Mouse (Mus musculus) intestine, embryonic 15.5 days (tissue): ENCODE data around the gene Gng7. TPM values are rescaled to one million over a fixed set of nuclear protein-coding genes. Genes with fewer than 3 reads are reported as not detected.

ENCODE experiments used
- ATAC-seq: fragments of 200-750 bp; cut with Nextera tagmentation; 2 replicates; pipeline ENCODE4 v1.8.0; 2017; ENCODE audit warnings: moderate TSS enrichment, moderate library complexity
- H3K27ac ChIP-seq: fragments of 300-500 bp; sonication (generic); 2 replicates; pipeline ENCODE4 v1.5.1; 2015; ENCODE audit warnings: mild to moderate bottlenecking, inconsistent platforms
- H3K27me3 ChIP-seq: fragments of 300-500 bp; sonication (generic); replicated peaks from 2 replicates; pipeline ENCODE4 v1.6.1; 2015; ENCODE audit warnings: inconsistent platforms
- H3K36me3 ChIP-seq: fragments of 300-500 bp; sonication (generic); 2 replicates; pipeline ENCODE4 v1.6.1; 2015; ENCODE audit warnings: inconsistent platforms
- H3K4me1 ChIP-seq: fragments of 300-500 bp; sonication (generic); replicated peaks from 2 replicates; pipeline ENCODE4 v1.6.1; 2015; ENCODE audit warnings: inconsistent platforms
- H3K4me2 ChIP-seq: fragments of 300-500 bp; sonication (generic); replicated peaks from 2 replicates; pipeline ENCODE4 v1.6.1; 2015; ENCODE audit warnings: mild to moderate bottlenecking, inconsistent platforms
- H3K4me3 ChIP-seq: fragments of 300-500 bp; sonication (generic); replicated peaks from 2 replicates; pipeline ENCODE4 v1.5.1; 2015; ENCODE audit warnings: inconsistent platforms
- H3K9ac ChIP-seq: fragments of 300-500 bp; sonication (generic); 2 replicates; pipeline ENCODE4 v1.6.1; 2015; ENCODE audit warnings: inconsistent platforms
- H3K9me3 ChIP-seq: fragments of 300-500 bp; sonication (generic); 2 replicates; pipeline ENCODE4 v1.6.1; 2016; ENCODE audit warnings: inconsistent platforms
- WGBS: fragments of 180-500 bp; shearing (Covaris S2); methylation state at CpG from one replicate; pipeline ENCODE4 v1.1.7; 2015; 5-methylcytosine and 5-hydroxymethylcytosine counted together
- polyA plus RNA-seq: library from polyadenylated mRNA; unstranded; fragments of >200 nt; fragmentation: Nextera tagmentation; extraction: Ambion mirVana; gene quantifications from 2 replicates; pipeline ENCODE4 v1.2.1, GENCODE M21; 2015

Gng7 gene
- polyA plus RNA-seq, 1 experiment from 2014 or later = 4.7 TPM

- no peaks in the 10 kb centered on the region for H3K36me3 ChIP-seq
- peak overlapping the region; percentile 61; the same call in 1 of the 2 replicates for H3K27ac ChIP-seq
- H3K9ac ChIP-seq = no peak overlapping the region
- H3K27me3 ChIP-seq = no peaks in the 10 kb centered on the region
- no peak overlapping the region for H3K4me3 ChIP-seq
- H3K4me2 ChIP-seq = no peak overlapping the region
- no peaks in the 10 kb centered on the region for H3K9me3 ChIP-seq
- peaks cover 30% of the 10 kb centered on the region for H3K4me1 ChIP-seq
- ATAC-seq = peak; percentile 9; the same call in 1 of the 2 replicates
- 40% methylated on average over 11 of the region's 11 CpGs for WGBS
Observed at GRCm38 (mm10) chr10:80972071-80972987, 42.4 kb downstream of the Gng7 start.

- H3K27me3 ChIP-seq = no peaks in the 10 kb centered on the region
- no peak overlapping the region for H3K4me3 ChIP-seq
- H3K36me3 ChIP-seq = no peaks in the 10 kb centered on the region
- WGBS = 40% methylated on average over 15 of the region's 15 CpGs
- peaks cover 34% of the 10 kb centered on the region for H3K4me1 ChIP-seq
- H3K9ac ChIP-seq = no peak overlapping the region
- no peak overlapping the region for H3K4me2 ChIP-seq
- no peaks in the 10 kb centered on the region for H3K9me3 ChIP-seq
- ATAC-seq = peak; percentile 50
- H3K27ac ChIP-seq = peak overlapping the region; percentile 48
Observed at GRCm38 (mm10) chr10:80971533-80971932, 43.2 kb downstream of the Gng7 start.

GRCm38 (mm10) chr10:80970159-80970558, 44.6 kb downstream of the Gng7 start:
- no peak overlapping the region for H3K9ac ChIP-seq
- H3K27me3 ChIP-seq = no peaks in the 10 kb centered on the region
- H3K36me3 ChIP-seq = no peaks in the 10 kb centered on the region
- no peak overlapping the region for H3K27ac ChIP-seq
- H3K4me1 ChIP-seq = peaks cover 37% of the 10 kb centered on the region
- no peak for ATAC-seq
- H3K9me3 ChIP-seq = no peaks in the 10 kb centered on the region
- no peak overlapping the region for H3K4me3 ChIP-seq
- no peak overlapping the region for H3K4me2 ChIP-seq
- 83% methylated on average over 8 of the region's 8 CpGs for WGBS

- H3K4me1 ChIP-seq = peaks cover 35% of the 10 kb centered on the region
- ATAC-seq = no peak
- H3K27ac ChIP-seq = no peak overlapping the region
- H3K9ac ChIP-seq = no peak overlapping the region
- H3K4me2 ChIP-seq = no peak overlapping the region
- no peaks in the 10 kb centered on the region for H3K36me3 ChIP-seq
- no peak overlapping the region for H3K4me3 ChIP-seq
- 80% methylated on average over 3 of the region's 3 CpGs for WGBS
- no peaks in the 10 kb centered on the region for H3K9me3 ChIP-seq
- H3K27me3 ChIP-seq = no peaks in the 10 kb centered on the region
Observed at GRCm38 (mm10) chr10:80969298-80969697, 45.4 kb downstream of the Gng7 start.

- WGBS = 81% methylated on average over 4 of the region's 4 CpGs
- Histone ChIP-seq H3K4me1 (peaks cover 41% of the 10 kb centered on the region), H3K4me2 (no peak overlapping the region), H3K4me3 (no peak overlapping the region), H3K9ac (no peak overlapping the region), H3K36me3 (no peaks in the 10 kb centered on the region), H3K27me3 (no peaks in the 10 kb centered on the region), H3K27ac (no peak overlapping the region), H3K9me3 (no peaks in the 10 kb centered on the region)
- ATAC-seq = no peak
Observed at GRCm38 (mm10) chr10:80968106-80968505, 46.6 kb downstream of the Gng7 start.

GRCm38 (mm10) chr10:80967101-80967656, 47.6 kb downstream of the Gng7 start:
- ATAC-seq = no peak
- Histone ChIP-seq H3K9me3 (no peaks in the 10 kb centered on the region), H3K4me2 (no peak overlapping the region), H3K4me3 (no peak overlapping the region), H3K27ac (no peak overlapping the region), H3K27me3 (no peaks in the 10 kb centered on the region), H3K36me3 (no peaks in the 10 kb centered on the region), H3K9ac (no peak overlapping the region), H3K4me1 (peaks cover 39% of the 10 kb centered on the region)
- WGBS = 41% methylated on average over 3 of the region's 3 CpGs

- Histone ChIP-seq H3K4me3 (no peak overlapping the region), H3K27me3 (no peaks in the 10 kb centered on the region), H3K9ac (no peak overlapping the region), H3K4me1 (peaks cover 39% of the 10 kb centered on the region), H3K9me3 (no peaks in the 10 kb centered on the region), H3K27ac (no peak overlapping the region), H3K4me2 (no peak overlapping the region), H3K36me3 (no peaks in the 10 kb centered on the region)
- ATAC-seq = no peak
- 37% methylated on average over 12 of the region's 12 CpGs for WGBS
Observed at GRCm38 (mm10) chr10:80966296-80966695, 48.4 kb downstream of the Gng7 start.

- no peak for ATAC-seq
- no peak overlapping the region for H3K4me2 ChIP-seq
- H3K36me3 ChIP-seq = no peaks in the 10 kb centered on the region
- no peak overlapping the region for H3K4me3 ChIP-seq
- peaks cover 50% of the 10 kb centered on the region for H3K4me1 ChIP-seq
- WGBS = 48% methylated on average over 12 of the region's 12 CpGs
- no peak overlapping the region for H3K9ac ChIP-seq
- H3K27me3 ChIP-seq = no peaks in the 10 kb centered on the region
- no peaks in the 10 kb centered on the region for H3K9me3 ChIP-seq
- peak overlapping the region; percentile 24 for H3K27ac ChIP-seq
Observed at GRCm38 (mm10) chr10:80963031-80963975, 51.4 kb downstream of the Gng7 start.

- no peak for ATAC-seq
- peak overlapping the region; percentile 91; the same call in 1 of the 2 replicates for H3K27ac ChIP-seq
- no peak overlapping the region for H3K4me3 ChIP-seq
- H3K9me3 ChIP-seq = no peaks in the 10 kb centered on the region
- no peaks in the 10 kb centered on the region for H3K36me3 ChIP-seq
- peaks cover 49% of the 10 kb centered on the region for H3K4me1 ChIP-seq
- no peak overlapping the region for H3K4me2 ChIP-seq
- WGBS = 48% methylated on average over 5 of the region's 5 CpGs
- H3K27me3 ChIP-seq = no peaks in the 10 kb centered on the region
- no peak overlapping the region for H3K9ac ChIP-seq
Observed at GRCm38 (mm10) chr10:80962585-80962984, 52.2 kb downstream of the Gng7 start.

GRCm38 (mm10) chr10:80962051-80962472, 52.7 kb downstream of the Gng7 start:
- H3K27me3 ChIP-seq = no peaks in the 10 kb centered on the region
- H3K9ac ChIP-seq = no peak overlapping the region
- H3K4me3 ChIP-seq = no peak overlapping the region
- no peaks in the 10 kb centered on the region for H3K9me3 ChIP-seq
- no peak overlapping the region for H3K4me2 ChIP-seq
- H3K4me1 ChIP-seq = peaks cover 44% of the 10 kb centered on the region
- H3K27ac ChIP-seq = peak overlapping the region; percentile 91
- H3K36me3 ChIP-seq = no peaks in the 10 kb centered on the region
- 26% methylated on average over 10 of the region's 10 CpGs for WGBS
- peak; percentile 48; the same call in 1 of the 2 replicates for ATAC-seq

- Histone ChIP-seq H3K4me1 (peaks cover 38% of the 10 kb centered on the region), H3K9ac (no peak overlapping the region), H3K27ac (peak overlapping the region; percentile 91), H3K27me3 (no peaks in the 10 kb centered on the region), H3K4me2 (peak overlapping the region; percentile 28; the same call in 1 of the 2 replicates), H3K36me3 (no peaks in the 10 kb centered on the region), H3K9me3 (no peaks in the 10 kb centered on the region), H3K4me3 (no peak overlapping the region)
- ATAC-seq = peak; percentile 73
- WGBS = 11% methylated on average over 16 of the region's 16 CpGs
Observed at GRCm38 (mm10) chr10:80960551-80961508, 53.9 kb downstream of the Gng7 start.
